Mouse (Mus musculus): ENCODE data around the gene Lsr. TPM values are rescaled to one million over a fixed set of nuclear protein-coding genes. Genes with fewer than 3 reads are reported as not detected.
"Not testable (repeated sequence)": the region's sequence is repeated elsewhere in the genome, so short reads cannot be mapped to it uniquely, and the experiment has no call there.

The Lsr gene
- total RNA-seq, 2 experiments from 2014 or later = 7.5 to 8.6 TPM

GRCm38 (mm10) chr7:30958109-30958865 lies 15.0 kb downstream of the Lsr start:
- DNase-seq (ENCODE audit: low spot score in 2 of 2) = no peak
- Histone ChIP-seq H3K4me3 (peak overlapping the region; percentile 62), H3K27ac (peak overlapping the region; percentile 98)
- no peak for TF ChIP-seq CTCF (conservative IDR thresholded peaks at IDR 0.05)

GRCm38 (mm10) chr7:30957367-30957783 lies 15.9 kb downstream of the Lsr start:
- Histone ChIP-seq H3K4me3 (peak overlapping the region; percentile 62), H3K27ac (peak overlapping the region; percentile 98)
- DNase-seq (ENCODE audit: low spot score in 2 of 2) = peak; percentile 86 to 90
- no peak for TF ChIP-seq CTCF (conservative IDR thresholded peaks at IDR 0.05)

- H3K27ac ChIP-seq = peak within 1 kb of the TSS; percentile 98
Observed at GRCm38 (mm10) chr7:30956756-30957366, 16.4 kb downstream of the Lsr start, which contains the start of gene Usf2. Gene Usf2 (minus strand): TSS chr7:30956803.

GRCm38 (mm10) chr7:30956357-30956751 lies 16.9 kb downstream of the Lsr start:
- DNase-seq (ENCODE audit: low spot score in 2 of 2) = no peak
- Histone ChIP-seq H3K4me3 (peak overlapping the region; percentile 62), H3K27ac (peak overlapping the region; percentile 98)
- no peak for TF ChIP-seq CTCF (conservative IDR thresholded peaks at IDR 0.05)

More at GRCm38 (mm10) chr7:30956756-30957366, 16.4 kb downstream of the Lsr start, which contains the start of gene Usf2:
- no peak for TF ChIP-seq CTCF (conservative IDR thresholded peaks at IDR 0.05)
- peak; percentile 77 to 78 for DNase-seq (ENCODE audit: low spot score in 2 of 2)
- H3K4me3 ChIP-seq = peak within 1 kb of the TSS; percentile 62

- Histone ChIP-seq H3K4me3 (peak overlapping the region; percentile 62), H3K27ac (peak overlapping the region; percentile 98)
- peak; percentile 90 for TF ChIP-seq CTCF (conservative IDR thresholded peaks at IDR 0.05)
- DNase-seq (ENCODE audit: low spot score in 2 of 2) = peak; percentile 56 to 78
Observed at GRCm38 (mm10) chr7:30955584-30956356, 17.5 kb downstream of the Lsr start.

- peak overlapping the region; percentile 98 for H3K27ac ChIP-seq
Observed at GRCm38 (mm10) chr7:30954971-30955520, 18.2 kb downstream of the Lsr start.

GRCm38 (mm10) chr7:30954036-30954435 lies 19.2 kb downstream of the Lsr start:
- no peak for DNase-seq (ENCODE audit: low spot score in 2 of 2)
- Histone ChIP-seq H3K27ac (0 out of 2 replicates have a peak overlapping the region, but pooled peaks have one; percentile 98), H3K4me3 (no peak overlapping the region)
- 0 out of 2 replicates have a peak, but pooled peaks have one; percentile 14 for TF ChIP-seq CTCF (conservative IDR thresholded peaks at IDR 0.05)

More at GRCm38 (mm10) chr7:30954971-30955520, 18.2 kb downstream of the Lsr start:
- TF ChIP-seq CTCF (conservative IDR thresholded peaks at IDR 0.05) = no peak
- no peak for DNase-seq (ENCODE audit: low spot score in 2 of 2)
- H3K4me3 ChIP-seq = peak overlapping the region; percentile 62

- no peak for DNase-seq (ENCODE audit: low spot score in 2 of 2)
- no peak for TF ChIP-seq CTCF (conservative IDR thresholded peaks at IDR 0.05)
- 0 out of 2 replicates have a peak overlapping the region, but pooled peaks have one; percentile 98 for H3K27ac ChIP-seq
Observed at GRCm38 (mm10) chr7:30953459-30953858, 19.8 kb downstream of the Lsr start.

GRCm38 (mm10) chr7:30952441-30953265 lies 20.6 kb downstream of the Lsr start:
- H3K27ac ChIP-seq = no peak overlapping the region
- no peak overlapping the region for H3K4me3 ChIP-seq
- DNase-seq (ENCODE audit: low spot score in 2 of 2) = peak in 1 of 2 experiments; percentile 4
- no peak for TF ChIP-seq CTCF (conservative IDR thresholded peaks at IDR 0.05)

More at GRCm38 (mm10) chr7:30953459-30953858, 19.8 kb downstream of the Lsr start:
- no peak overlapping the region for H3K4me3 ChIP-seq

GRCm38 (mm10) chr7:30949902-30950301 lies 23.4 kb downstream of the Lsr start:
- not testable (repeated sequence) for DNase-seq (ENCODE audit: low spot score in 2 of 2); H3K27ac ChIP-seq; H3K4me3 ChIP-seq

- H3K4me3 ChIP-seq = no peak overlapping the region
- TF ChIP-seq CTCF (conservative IDR thresholded peaks at IDR 0.05) = no peak
- no peak overlapping the region for H3K27ac ChIP-seq
- no peak for DNase-seq (ENCODE audit: low spot score in 2 of 2)
Observed at GRCm38 (mm10) chr7:30945876-30946275, 27.4 kb downstream of the Lsr start.

- not testable (repeated sequence) for H3K27ac ChIP-seq; DNase-seq (ENCODE audit: low spot score in 2 of 2); H3K4me3 ChIP-seq
Observed at GRCm38 (mm10) chr7:30945466-30945865, 27.8 kb downstream of the Lsr start.

- H3K27ac ChIP-seq; DNase-seq (ENCODE audit: low spot score in 2 of 2); H3K4me3 ChIP-seq: not testable (repeated sequence)
Observed at GRCm38 (mm10) chr7:30944706-30945105, 28.6 kb downstream of the Lsr start.

Measured in layer of hippocampus, adult 2 months (tissue).